Mouse (Mus musculus) midbrain, embryonic 12.5 days (tissue): Measurements from ENCODE around the gene Btbd1. TPM values are rescaled to one million over a fixed set of nuclear protein-coding genes. Genes with fewer than 3 reads are reported as not detected.

Source experiments
- ATAC-seq: fragments of 200-750 bp; cut with Nextera tagmentation; 2 replicates; pipeline ENCODE4 v1.8.0; 2017; ENCODE audit warnings: low read depth, moderate TSS enrichment, moderate library complexity; ENCODE audit not compliant: low FRiP score
- H3K27ac ChIP-seq: fragments of 300-500 bp; sonication (generic); replicated peaks from 2 replicates; pipeline ENCODE4 v1.5.1; 2016; ENCODE audit warnings: mild to moderate bottlenecking
- H3K27me3 ChIP-seq: fragments of 300-500 bp; sonication (generic); 2 replicates; pipeline ENCODE4 v1.6.1; 2016; ENCODE audit warnings: mild to moderate bottlenecking
- H3K36me3 ChIP-seq: fragments of 300-500 bp; sonication (generic); 2 replicates; pipeline ENCODE4 v1.6.1; 2016
- H3K4me1 ChIP-seq: fragments of 300-500 bp; sonication (generic); 2 replicates; pipeline ENCODE4 v1.6.1; 2016
- H3K4me2 ChIP-seq: fragments of 300-500 bp; sonication (generic); replicated peaks from 2 replicates; pipeline ENCODE4 v1.6.1; 2016; ENCODE audit warnings: mild to moderate bottlenecking, moderate library complexity
- H3K4me3 ChIP-seq: fragments of 300-500 bp; sonication (generic); 2 replicates; pipeline ENCODE4 v1.5.1; 2016; ENCODE audit warnings: mild to moderate bottlenecking
- H3K9ac ChIP-seq: fragments of 300-500 bp; sonication (generic); replicated peaks from 2 replicates; pipeline ENCODE4 v1.6.1; 2016; ENCODE audit warnings: mild to moderate bottlenecking, moderate library complexity
- H3K9me3 ChIP-seq: fragments of 300-500 bp; sonication (generic); 2 replicates; pipeline ENCODE4 v1.6.1; 2016; ENCODE audit warnings: mild to moderate bottlenecking
- WGBS: fragments of 180-500 bp; shearing (Covaris S2); methylation state at CpG from one replicate; pipeline ENCODE4 v1.1.7; 2016; 5-methylcytosine and 5-hydroxymethylcytosine counted together
- polyA plus RNA-seq: library from polyadenylated mRNA; unstranded; fragments of >200 nt; fragmentation: Nextera tagmentation; extraction: Ambion mirVana; gene quantifications from 2 replicates; pipeline ENCODE4 v1.2.1, GENCODE M21; 2016

Gene Btbd1
- polyA plus RNA-seq, 1 experiment from 2014 or later = 105 TPM

DNA sequence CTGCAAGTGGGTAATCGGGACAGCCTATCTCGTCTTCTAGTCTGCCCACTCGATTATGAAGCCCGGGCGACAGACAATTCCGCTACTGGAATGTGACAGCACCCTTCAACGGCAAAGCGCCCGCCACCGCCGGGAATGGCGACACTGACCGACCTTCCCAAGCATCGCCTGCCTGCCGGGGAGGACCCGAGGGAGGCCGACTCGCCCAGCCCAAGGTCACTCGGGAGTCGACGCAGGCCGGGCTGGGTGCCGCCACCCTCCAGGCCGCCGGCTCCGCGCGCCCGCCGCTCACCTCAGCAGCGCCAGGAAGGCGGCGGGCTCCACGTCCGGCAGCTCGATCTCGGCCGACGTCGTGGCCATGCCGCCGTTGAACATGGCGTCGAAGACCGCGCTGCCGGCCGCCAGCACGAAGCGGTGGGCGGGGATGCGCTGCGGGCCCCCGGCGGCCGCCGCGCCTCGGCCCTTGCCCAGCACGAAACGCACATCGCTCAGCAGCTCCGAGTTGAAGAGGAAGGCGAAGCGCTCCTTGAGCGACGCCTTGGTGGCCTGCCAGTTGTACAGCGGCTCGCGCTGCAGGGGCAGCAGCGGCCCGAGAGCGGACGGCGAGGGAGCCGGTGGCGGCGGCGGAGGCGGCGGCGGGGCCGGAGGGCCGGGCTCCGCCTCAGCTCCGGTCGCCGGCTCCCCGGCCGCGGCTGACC, 401 bp downstream of the Btbd1 start:
- Histone ChIP-seq H3K9me3 (no peaks in the 10 kb centered on the region), H3K4me3 (peak overlapping the region; percentile 86), H3K27ac (peak overlapping the region; percentile 98), H3K9ac (peak overlapping the region; percentile 90), H3K36me3 (no peaks in the 10 kb centered on the region), H3K4me1 (peaks cover 32% of the 10 kb centered on the region), H3K27me3 (no peaks in the 10 kb centered on the region), H3K4me2 (peak overlapping the region; percentile 75)
- ATAC-seq = peak; percentile 77
- 1% methylated on average over 78 of the region's 91 CpGs for WGBS

DNA sequence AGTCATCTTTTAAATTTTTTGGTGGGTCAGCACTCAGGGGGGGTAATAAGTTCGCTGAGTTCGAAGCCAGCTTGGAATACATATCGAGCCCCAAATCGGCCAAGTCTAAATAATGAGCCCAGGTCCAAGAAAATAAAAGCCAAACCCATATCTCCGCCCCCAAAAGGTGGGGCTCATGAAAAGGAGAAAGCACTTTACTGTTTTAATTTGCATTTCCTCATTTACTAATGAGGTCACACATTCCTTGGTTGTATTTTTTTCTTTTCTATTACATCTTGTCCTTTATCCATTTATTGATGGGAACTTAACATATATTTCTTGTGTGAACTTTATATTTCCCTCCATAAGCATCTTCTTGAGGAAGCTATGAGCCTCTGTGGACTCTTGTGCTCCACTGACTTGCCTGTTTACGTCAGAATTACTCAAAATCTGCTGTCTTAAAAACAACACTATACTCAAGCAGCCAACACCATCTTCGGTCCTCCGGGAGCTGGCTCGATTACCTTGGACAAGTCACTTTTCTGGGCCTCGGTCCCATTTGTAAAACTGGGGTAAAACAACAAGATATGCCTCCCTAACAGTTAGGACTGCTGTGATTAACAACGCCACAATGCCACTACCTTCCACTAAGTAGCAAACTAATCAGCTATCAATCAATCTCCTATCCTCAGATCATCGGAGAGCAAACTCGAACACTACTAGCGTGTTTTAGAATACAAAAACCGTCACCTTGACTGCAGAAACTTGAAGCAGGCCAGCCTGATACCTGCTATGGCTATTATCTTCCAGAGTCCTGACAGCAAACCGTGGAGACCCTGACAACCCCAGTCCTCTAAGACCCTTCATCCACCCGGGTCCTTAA, 1.2 kb downstream of the Btbd1 start:
- ATAC-seq = peak; percentile 8; the same call in 1 of the 2 replicates
- H3K4me3 ChIP-seq = peak overlapping the region; percentile 86
- H3K27me3 ChIP-seq = no peaks in the 10 kb centered on the region
- H3K4me2 ChIP-seq = peak overlapping the region; percentile 75
- H3K9me3 ChIP-seq = no peaks in the 10 kb centered on the region
- peaks cover 32% of the 10 kb centered on the region for H3K4me1 ChIP-seq
- no peaks in the 10 kb centered on the region for H3K36me3 ChIP-seq
- 30% methylated on average over 17 of the region's 17 CpGs for WGBS
- H3K27ac ChIP-seq = peak overlapping the region; percentile 98
- H3K9ac ChIP-seq = peak overlapping the region; percentile 90

DNA sequence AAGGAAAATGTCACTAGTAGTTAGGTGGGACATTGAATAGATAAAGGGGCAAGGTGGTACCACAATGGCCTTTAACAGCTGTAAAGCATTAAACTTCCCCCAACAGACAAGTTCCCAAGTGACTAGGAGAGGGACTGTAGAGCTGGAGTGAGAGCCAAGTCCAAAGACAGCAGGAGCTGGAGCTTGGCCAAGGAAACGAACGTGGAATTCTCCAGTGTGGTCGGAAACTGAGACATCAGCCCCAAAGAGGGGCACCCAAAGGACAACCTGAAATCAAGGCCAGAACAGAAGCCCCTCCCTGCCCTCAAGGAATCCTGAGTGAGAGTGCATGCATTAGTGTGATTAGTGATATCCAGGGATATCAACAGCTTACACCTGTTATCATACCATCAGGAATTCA, 3.9 kb downstream of the Btbd1 start:
- Histone ChIP-seq H3K27me3 (no peaks in the 10 kb centered on the region), H3K4me1 (peaks cover 32% of the 10 kb centered on the region), H3K36me3 (no peaks in the 10 kb centered on the region), H3K9me3 (no peaks in the 10 kb centered on the region), H3K4me2 (0 out of 2 replicates have a peak overlapping the region, but pooled peaks have one; percentile 13), H3K9ac (0 out of 2 replicates have a peak overlapping the region, but pooled peaks have one; percentile 11), H3K27ac (no peak overlapping the region), H3K4me3 (no peak overlapping the region)
- 73% methylated on average over 3 of the region's 3 CpGs for WGBS
- no peak for ATAC-seq

- Histone ChIP-seq H3K4me2 (no peak overlapping the region), H3K4me3 (no peak overlapping the region), H3K9me3 (no peaks in the 10 kb centered on the region), H3K9ac (no peak overlapping the region), H3K27ac (no peak overlapping the region), H3K27me3 (no peaks in the 10 kb centered on the region), H3K4me1 (peaks cover 29% of the 10 kb centered on the region), H3K36me3 (no peaks in the 10 kb centered on the region)
- 89% methylated on average over 3 of the region's 3 CpGs for WGBS
- ATAC-seq = no peak
Measured at GRCm38 (mm10) chr7:81824906-81825305, 4.3 kb downstream of the Btbd1 start.

- H3K27ac ChIP-seq = peak overlapping the region; percentile 7; the same call in 1 of the 2 replicates
- 76% methylated on average over 5 of the region's 5 CpGs for WGBS
- 0 out of 2 replicates have a peak, but pooled peaks cover 2% of the 10 kb centered on the region for H3K36me3 ChIP-seq
- peaks cover 4% of the 10 kb centered on the region; the same call in 1 of the 2 replicates for H3K4me1 ChIP-seq
- no peaks in the 10 kb centered on the region for H3K27me3 ChIP-seq
- H3K4me2 ChIP-seq = no peak overlapping the region
- ATAC-seq = 0 out of 2 replicates have a peak, but pooled peaks have one; percentile 52
- no peak overlapping the region for H3K4me3 ChIP-seq
- H3K9ac ChIP-seq = no peak overlapping the region
- H3K9me3 ChIP-seq = no peaks in the 10 kb centered on the region
Measured at GRCm38 (mm10) chr7:81806067-81806466, 23.2 kb downstream of the Btbd1 start.

GRCm38 (mm10) chr7:81789095-81789757, 40.0 kb downstream of the Btbd1 start, which contains the start of gene 3110040N11Rik:
Gene 3110040N11Rik (minus strand): TSS chr7:81789478.
- Histone ChIP-seq H3K27ac (peak within 1 kb of the TSS; percentile 99), H3K4me2 (peak within 1 kb of the TSS; percentile 73), H3K9ac (peak within 1 kb of the TSS; percentile 72), H3K9me3 (no peaks in the 10 kb centered on the region), H3K27me3 (no peaks in the 10 kb centered on the region), H3K4me1 (peaks cover 12% of the 10 kb centered on the region), H3K4me3 (peak within 1 kb of the TSS; percentile 62), H3K36me3 (peaks cover 36% of the 10 kb centered on the region)
- peak; percentile 94 for ATAC-seq
- under 1% methylated on average over 38 of the region's 38 CpGs for WGBS

DNA sequence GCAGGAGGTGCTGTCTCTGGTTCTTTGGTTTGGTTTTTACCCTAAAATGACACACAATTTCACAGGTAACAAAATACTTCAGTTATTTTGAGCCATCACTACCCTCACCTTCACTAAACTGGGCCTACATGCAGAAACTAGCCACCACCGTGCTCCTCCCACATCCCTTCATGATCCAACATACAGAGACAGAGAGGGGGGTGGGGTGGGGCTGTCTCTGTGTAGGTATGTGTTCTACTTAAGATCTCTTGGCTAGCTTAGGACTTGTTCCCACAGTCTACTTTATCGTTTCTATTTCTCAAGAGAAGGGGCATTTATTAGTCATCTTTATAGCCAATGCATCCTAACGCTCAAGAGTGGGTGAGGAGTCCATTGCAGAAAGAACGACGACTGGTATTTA, 40.7 kb downstream of the Btbd1 start:
- H3K4me3 ChIP-seq = peak overlapping the region; percentile 62
- H3K9me3 ChIP-seq = no peaks in the 10 kb centered on the region
- no peak for ATAC-seq
- H3K9ac ChIP-seq = peak overlapping the region; percentile 72
- 6% methylated on average over 5 of the region's 5 CpGs for WGBS
- H3K4me2 ChIP-seq = peak overlapping the region; percentile 73
- peaks cover 12% of the 10 kb centered on the region for H3K4me1 ChIP-seq
- no peaks in the 10 kb centered on the region for H3K27me3 ChIP-seq
- peaks cover 31% of the 10 kb centered on the region for H3K36me3 ChIP-seq
- H3K27ac ChIP-seq = peak overlapping the region; percentile 99

DNA sequence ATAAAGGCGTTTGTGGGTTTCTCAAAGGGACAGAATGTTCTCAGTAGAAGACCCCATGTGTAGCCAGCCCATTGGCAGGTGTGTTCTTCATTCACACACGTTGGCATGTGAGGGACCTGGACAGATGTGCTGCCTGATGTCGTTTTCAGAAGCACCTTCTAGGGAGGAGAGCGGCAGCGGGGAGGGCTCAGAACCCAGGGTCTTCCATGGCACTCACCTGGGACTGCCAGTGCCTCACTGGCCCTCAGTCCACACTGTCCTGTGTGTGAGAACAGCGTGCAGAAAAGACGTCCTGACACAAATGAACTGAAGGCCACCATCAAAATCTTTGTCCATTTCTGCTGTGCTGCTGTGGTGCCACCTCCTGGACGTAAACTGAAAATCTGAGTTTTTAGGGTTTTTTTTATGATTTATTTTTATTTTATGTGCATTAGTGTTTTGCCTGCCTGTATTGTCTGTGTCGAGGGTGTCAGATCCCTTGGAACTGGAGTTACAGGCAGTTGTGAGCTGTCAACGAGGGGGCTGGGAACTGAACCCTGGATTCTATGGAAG, 51.5 kb downstream of the Btbd1 start:
- Histone ChIP-seq H3K27me3 (no peaks in the 10 kb centered on the region), H3K4me1 (no peaks in the 10 kb centered on the region), H3K9me3 (peaks cover 5% of the 10 kb centered on the region; the same call in 1 of the 2 replicates), H3K9ac (no peak overlapping the region), H3K27ac (no peak overlapping the region), H3K4me2 (no peak overlapping the region), H3K36me3 (peaks cover 31% of the 10 kb centered on the region), H3K4me3 (no peak overlapping the region)
- ATAC-seq = no peak
- WGBS = 80% methylated on average over 10 of the region's 10 CpGs

DNA sequence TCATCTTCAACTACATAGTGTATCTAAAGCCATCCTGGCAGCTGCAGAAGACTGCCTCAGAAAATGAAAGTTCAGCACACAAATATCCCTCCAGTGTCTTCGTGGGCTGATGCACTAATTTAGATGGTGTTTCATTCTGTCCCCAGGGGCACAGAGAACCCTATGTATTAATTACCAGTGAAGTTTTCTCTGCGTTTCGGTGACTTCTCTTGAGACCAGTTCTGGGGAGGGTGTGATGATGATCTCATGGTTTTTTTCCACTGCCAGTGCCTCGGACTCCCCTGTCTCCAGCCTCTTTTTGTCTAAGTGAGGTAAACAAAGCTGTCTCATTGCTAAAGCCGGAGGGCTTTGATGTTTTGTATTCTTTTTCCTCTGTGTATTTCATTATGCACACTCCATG, 53.9 kb downstream of the Btbd1 start:
- WGBS = 75% methylated on average over 5 of the region's 5 CpGs
- H3K4me1 ChIP-seq = no peaks in the 10 kb centered on the region
- H3K4me3 ChIP-seq = no peak overlapping the region

DNA sequence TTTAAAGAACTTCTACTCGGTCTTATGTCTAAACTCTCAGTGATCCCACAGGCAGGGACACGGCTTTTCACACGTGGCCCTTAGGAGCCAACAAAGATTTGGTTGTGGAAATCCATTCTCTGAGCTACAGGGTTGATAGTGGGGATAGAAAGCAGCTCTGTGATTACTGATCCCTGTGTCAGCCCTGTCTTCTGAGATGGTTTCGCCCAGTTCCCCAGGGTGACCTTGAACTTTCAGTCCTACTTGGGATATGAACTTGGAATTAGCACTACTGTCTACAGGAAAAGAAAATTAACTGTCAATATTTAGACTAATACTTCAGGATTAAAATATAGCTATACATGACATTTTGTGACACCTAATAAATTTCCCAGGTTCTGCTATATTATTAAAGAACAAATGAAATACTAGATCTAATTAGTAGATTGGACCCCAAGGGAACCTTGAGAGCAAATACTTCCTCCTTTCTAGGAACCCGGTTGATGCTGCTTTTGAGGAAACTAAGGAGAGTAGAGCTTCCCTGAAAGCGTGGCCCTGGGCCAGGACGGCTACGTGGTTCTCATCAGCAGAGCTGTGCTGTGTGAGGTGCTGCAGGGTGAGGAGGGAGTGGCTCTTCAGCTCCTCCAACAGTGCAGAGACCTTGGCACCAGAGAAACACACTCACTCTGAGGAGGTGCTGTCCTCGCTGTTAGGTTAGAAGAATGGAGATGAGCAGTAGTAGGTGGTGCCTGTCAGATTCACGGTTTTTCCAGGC, 56.3 kb downstream of the Btbd1 start:
- H3K4me2 ChIP-seq = no peak overlapping the region
- H3K27ac ChIP-seq = no peak overlapping the region
- no peaks in the 10 kb centered on the region for H3K27me3 ChIP-seq
- no peak overlapping the region for H3K4me3 ChIP-seq
- H3K9me3 ChIP-seq = no peaks in the 10 kb centered on the region
- no peak for ATAC-seq
- 88% methylated on average over 10 of the region's 10 CpGs for WGBS
- peaks cover 3% of the 10 kb centered on the region; the same call in 1 of the 2 replicates for H3K36me3 ChIP-seq
- no peak overlapping the region for H3K9ac ChIP-seq
- no peaks in the 10 kb centered on the region for H3K4me1 ChIP-seq

More for the DNA sequence above, 53.9 kb downstream of the Btbd1 start:
- H3K36me3 ChIP-seq = peaks cover 11% of the 10 kb centered on the region
- H3K9ac ChIP-seq = no peak overlapping the region
- no peak overlapping the region for H3K27ac ChIP-seq
- no peaks in the 10 kb centered on the region for H3K27me3 ChIP-seq
- no peak overlapping the region for H3K4me2 ChIP-seq
- no peak for ATAC-seq
- H3K9me3 ChIP-seq = peaks cover 1% of the 10 kb centered on the region; the same call in 1 of the 2 replicates
